Mouse (Mus musculus) thymus, adult 18-20 months (tissue): ENCODE measurements at regions not wholly inside any gene's neighbourhood (a gene's known extent, or its start where the extent isn't known, plus 50 kb on each side); places are given as distances from the start of the nearest gene placed in this dataset.

Source experiments
- DNase-seq, 2 experiments: peaks; one replicate each; pipeline ENCODE4 v3.0.0; 2022; ENCODE audit warnings: mixed read lengths in 2 of 2

- DNase-seq, result no peak
These were observed 369.6 kb downstream of the Sorl1 start for GRCm38 (mm10) chr9:41754434-41755002.

GRCm38 (mm10) chr9:41745979-41746647 is 378.0 kb downstream of the Sorl1 start:
- no peak for DNase-seq

GRCm38 (mm10) chr9:41741500-41741899 is 382.6 kb downstream of the Sorl1 start:
- no peak for DNase-seq

- no peak for DNase-seq
These were observed 383.6 kb downstream of the Sorl1 start for GRCm38 (mm10) chr9:41740536-41740935.

- DNase-seq, result no peak
These were observed 386.4 kb downstream of the Sorl1 start for GRCm38 (mm10) chr9:41737671-41738070.

- no peak for DNase-seq
These were observed 387.2 kb downstream of the Sorl1 start for GRCm38 (mm10) chr9:41736881-41737280.

GRCm38 (mm10) chr9:41736234-41736859 is 387.8 kb downstream of the Sorl1 start:
- no peak for DNase-seq

GRCm38 (mm10) chr9:41735448-41736233 is 388.5 kb downstream of the Sorl1 start:
- DNase-seq, result no peak

- no peak for DNase-seq
These were observed 389.1 kb downstream of the Sorl1 start for GRCm38 (mm10) chr9:41734925-41735447.

GRCm38 (mm10) chr9:41721609-41722008 is 402.5 kb downstream of the Sorl1 start:
- DNase-seq, result no peak

GRCm38 (mm10) chr9:41715231-41715630 is 408.9 kb downstream of the Sorl1 start:
- no peak for DNase-seq

GRCm38 (mm10) chr9:41705972-41706371 is 418.1 kb downstream of the Sorl1 start:
- DNase-seq, result no peak

GRCm38 (mm10) chr9:41705461-41705903 is 418.6 kb downstream of the Sorl1 start:
- no peak for DNase-seq

- DNase-seq, result no peak
These were observed 421.0 kb downstream of the Sorl1 start for GRCm38 (mm10) chr9:41703091-41703490.

- no peak for DNase-seq
These were observed 423.4 kb downstream of the Sorl1 start for GRCm38 (mm10) chr9:41700683-41701082.

- DNase-seq, result no peak
These were observed 425.1 kb downstream of the Sorl1 start for GRCm38 (mm10) chr9:41699031-41699430.

GRCm38 (mm10) chr9:41697611-41698467 is 426.3 kb downstream of the Sorl1 start:
- DNase-seq, result no peak

- DNase-seq, result no peak
These were observed 426.9 kb downstream of the Sorl1 start for GRCm38 (mm10) chr9:41697160-41697559.

- DNase-seq, result no peak
These were observed 441.2 kb downstream of the Sorl1 start for GRCm38 (mm10) chr9:41682911-41683310.

- no peak for DNase-seq
These were observed 448.4 kb downstream of the Sorl1 start for GRCm38 (mm10) chr9:41675656-41676055.

GRCm38 (mm10) chr9:41672958-41673357 is 451.1 kb downstream of the Sorl1 start:
- DNase-seq, result no peak

GRCm38 (mm10) chr9:41668741-41669140 is 455.4 kb downstream of the Sorl1 start:
- DNase-seq, result no peak
